Mouse (Mus musculus): Measurements from ENCODE around the gene Chml.

GRCm38 (mm10) chr1:175640435-175641150 lies 52.1 kb downstream of the Chml start:
- no peak for TF ChIP-seq POLR2A (IDR thresholded peaks at IDR 0.05; ENCODE audit: low read depth, low read length)
- no peak for TF ChIP-seq CTCF (IDR thresholded peaks at IDR 0.05; ENCODE audit: borderline replicate concordance, insufficient read depth, low read length)
